Mouse (Mus musculus) kidney, adult 11 months (tissue): ENCODE results near the gene Dnm3.
A peak's percentile ranks its signal among the peaks of the same experiment; 100 is the strongest.

Experiments used
- DNase-seq: peaks from one replicate; pipeline ENCODE4 v3.0.0; 2022

The Dnm3 gene

GRCm38 (mm10) chr1:162156873-162157272 is 321.0 kb downstream of the Dnm3 start:
- DNase-seq = no peak

GRCm38 (mm10) chr1:162155546-162155945 is 322.3 kb downstream of the Dnm3 start:
- DNase-seq = no peak

GRCm38 (mm10) chr1:162153118-162153517 is 324.7 kb downstream of the Dnm3 start:
- no peak for DNase-seq

DNA sequence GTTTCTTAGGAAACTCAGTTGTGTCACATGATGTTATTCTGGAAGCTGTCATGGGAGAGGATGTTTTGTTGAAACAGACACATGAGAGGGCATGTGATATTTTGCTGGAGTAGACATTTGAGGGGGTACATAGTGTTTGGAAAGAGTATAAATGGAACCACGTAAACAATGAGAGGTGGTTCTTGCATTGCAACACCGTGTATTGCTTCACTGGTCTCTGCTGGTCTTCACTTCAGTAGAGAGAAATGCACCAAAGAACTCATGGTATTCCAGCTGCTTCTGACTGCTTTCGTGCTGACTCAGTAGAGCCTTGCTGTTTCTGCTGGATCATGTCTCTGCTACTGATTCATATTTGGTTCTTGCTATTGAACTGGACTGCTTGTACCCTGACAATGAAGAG is 328.1 kb downstream of the Dnm3 start:
- no peak for DNase-seq

DNA sequence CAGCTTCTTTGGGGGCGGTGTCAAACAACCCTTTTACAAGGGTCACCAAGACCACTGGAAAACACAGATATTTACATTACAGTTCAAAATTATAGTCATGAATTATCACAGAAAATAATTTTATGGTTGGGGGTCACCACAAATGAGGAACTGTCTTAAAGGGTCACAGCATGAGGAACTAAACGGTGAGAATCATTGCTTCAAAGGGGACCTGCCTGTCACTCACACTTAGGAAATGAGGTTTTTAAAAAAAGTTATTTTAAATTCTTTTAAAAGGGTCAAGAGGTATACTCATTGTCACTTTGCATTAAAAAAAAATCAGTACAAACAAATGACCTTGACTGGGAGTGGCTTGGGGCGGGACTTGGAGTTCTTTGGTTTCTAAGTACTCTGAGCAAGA is 330.3 kb downstream of the Dnm3 start:
- DNase-seq = no peak

DNA sequence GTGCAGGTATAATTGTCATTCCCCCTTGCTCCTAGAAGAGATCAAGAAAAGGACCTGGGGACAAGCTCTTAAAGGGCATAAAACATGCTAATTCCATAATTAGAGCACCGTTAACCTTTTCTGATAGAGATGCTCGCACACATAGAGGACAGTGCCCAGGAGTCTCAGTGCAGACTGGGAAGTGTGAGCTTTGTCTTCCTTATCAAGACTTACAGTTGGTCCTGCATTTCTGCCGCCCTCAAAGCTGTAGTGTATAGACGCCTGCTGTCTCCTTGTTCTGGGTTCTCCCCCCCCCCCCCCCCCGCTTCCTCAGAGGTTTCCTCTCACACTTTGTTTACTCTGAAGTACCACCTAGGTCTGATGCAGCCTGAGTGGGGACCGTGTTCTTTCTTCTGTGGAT is 332.1 kb downstream of the Dnm3 start:
- no peak for DNase-seq

GRCm38 (mm10) chr1:162144992-162145391 is 332.8 kb downstream of the Dnm3 start:
- no peak for DNase-seq

- DNase-seq = no peak
Measured at GRCm38 (mm10) chr1:162143974-162144912, 333.6 kb downstream of the Dnm3 start.

DNA sequence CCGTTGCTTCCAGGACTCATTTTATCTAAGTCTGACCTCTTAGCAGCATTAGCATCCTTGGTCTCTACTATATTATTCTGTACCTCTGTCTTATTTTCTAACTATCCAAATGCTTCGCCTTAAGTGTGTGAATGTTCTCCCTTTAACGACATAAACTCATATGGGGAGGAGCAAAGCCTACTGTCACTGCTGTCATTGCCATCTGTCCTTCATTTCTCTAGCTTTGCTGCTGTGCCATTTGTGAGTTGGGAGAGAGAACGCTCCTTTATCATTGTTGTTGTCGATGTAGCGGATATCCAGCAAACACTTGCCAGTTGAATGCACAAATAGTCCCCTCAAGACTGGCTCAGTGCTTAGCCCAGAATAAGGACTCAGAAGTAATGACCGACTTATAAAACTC is 335.5 kb downstream of the Dnm3 start:
- no peak for DNase-seq

GRCm38 (mm10) chr1:162136328-162136727 is 341.5 kb downstream of the Dnm3 start:
- DNase-seq = no peak

- no peak for DNase-seq
Measured at GRCm38 (mm10) chr1:162135451-162136213, 342.2 kb downstream of the Dnm3 start.

DNA sequence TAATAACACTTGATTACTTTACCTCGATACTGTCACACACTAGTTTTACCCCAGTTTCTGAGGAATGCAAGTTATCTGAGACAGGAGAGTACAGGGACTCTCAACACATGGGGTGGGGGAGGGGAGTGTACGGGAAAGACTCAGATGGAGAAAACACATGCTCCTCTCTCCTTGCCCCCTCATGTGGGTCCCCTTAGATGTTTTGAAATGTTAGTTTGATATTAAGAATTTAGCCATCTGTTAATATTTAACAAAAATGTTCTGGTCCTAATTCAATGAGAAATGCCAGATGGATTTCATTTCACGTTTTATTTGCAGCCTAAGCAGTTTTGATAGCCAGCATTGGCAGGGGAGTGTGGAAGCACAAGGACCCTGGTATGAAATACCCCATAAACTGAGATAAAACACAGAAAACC is 343.2 kb downstream of the Dnm3 start:
- no peak for DNase-seq

DNA sequence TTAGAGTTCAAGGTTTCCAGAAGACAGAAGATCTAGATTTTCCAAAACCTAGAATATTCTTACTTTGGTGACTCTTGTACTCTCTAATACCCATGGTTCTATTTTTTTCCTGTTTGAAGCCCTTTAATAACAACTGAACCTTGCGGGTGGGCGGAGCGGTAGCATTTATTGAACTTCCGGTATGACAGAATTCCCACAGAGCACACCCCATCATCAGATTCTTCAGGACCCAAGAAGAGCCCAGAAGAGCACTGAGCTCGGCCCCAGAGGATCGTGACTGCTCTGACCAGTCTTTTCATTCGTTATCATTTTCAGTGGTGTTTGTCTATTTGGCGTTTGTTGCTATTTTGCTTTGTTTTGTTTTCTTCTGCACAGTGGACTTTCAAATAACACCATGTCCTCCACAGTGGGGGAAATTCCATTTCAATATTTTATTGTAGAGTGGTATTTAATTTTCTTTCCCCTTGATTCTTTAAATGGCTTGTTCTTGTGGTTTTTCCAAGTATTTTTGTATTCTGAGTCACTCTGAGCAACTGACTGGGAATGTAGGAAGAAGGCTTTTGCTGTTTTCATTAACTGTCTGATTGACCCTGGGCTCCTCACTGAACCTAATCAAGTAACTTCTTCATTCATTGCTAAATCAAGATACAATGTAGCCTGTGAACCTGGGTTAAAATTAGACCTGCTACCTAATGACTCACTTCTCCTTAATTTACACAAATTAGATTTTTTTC is 344.8 kb downstream of the Dnm3 start:
- DNase-seq = no peak

- peak; percentile 31 for DNase-seq
Measured at GRCm38 (mm10) chr1:162126856-162127792, 350.7 kb downstream of the Dnm3 start.

GRCm38 (mm10) chr1:162124396-162124795 is 353.4 kb downstream of the Dnm3 start:
- DNase-seq = no peak

GRCm38 (mm10) chr1:162121441-162122200 is 356.2 kb downstream of the Dnm3 start:
- no peak for DNase-seq

DNA sequence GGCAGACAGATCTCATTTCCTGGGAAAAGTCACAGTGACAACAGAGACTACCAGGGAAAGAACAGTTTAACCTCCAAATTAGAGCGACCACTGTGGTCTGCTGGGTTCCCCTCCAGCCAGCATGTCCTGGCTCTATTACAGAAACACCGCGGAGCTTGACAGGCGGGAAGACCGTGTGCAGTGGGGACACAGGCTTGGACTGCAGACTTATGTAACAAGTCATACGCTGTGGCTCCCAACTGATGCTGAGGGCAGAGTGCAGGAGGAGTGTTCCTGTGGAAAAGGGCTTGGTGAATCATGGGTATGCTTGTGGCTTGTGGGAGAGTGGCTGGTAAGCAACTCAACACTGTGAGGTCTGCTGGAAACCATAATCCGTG is 368.4 kb downstream of the Dnm3 start:
- peak; percentile 64 for DNase-seq

GRCm38 (mm10) chr1:162108726-162109436 is 369.0 kb downstream of the Dnm3 start:
- no peak for DNase-seq

GRCm38 (mm10) chr1:162108181-162108671 is 369.6 kb downstream of the Dnm3 start:
- no peak for DNase-seq

- no peak for DNase-seq
Measured at GRCm38 (mm10) chr1:162107011-162107606, 370.7 kb downstream of the Dnm3 start.
